Mouse (Mus musculus) thymus, adult 2 months (tissue): Measurements from ENCODE around the gene Hexdc.

Experiments
- CTCF ChIP-seq: fragments of 200-500 bp; IDR thresholded peaks from 2 replicates; pipeline ENCODE4 v1.5.1; 2012; ENCODE audit warnings: mild to moderate bottlenecking, control low read depth, low read length, moderate library complexity, borderline replicate concordance; ENCODE audit not compliant: control insufficient read depth, poor library complexity, insufficient read depth; ENCODE audit errors: extremely low read depth
- POLR2A ChIP-seq: fragments of 200-500 bp; IDR thresholded peaks from 2 replicates; pipeline ENCODE4 v1.6.1; 2012; ENCODE audit warnings: mild to moderate bottlenecking, low read length, control low read depth, moderate library complexity; ENCODE audit not compliant: control insufficient read depth, poor library complexity, insufficient read depth; ENCODE audit errors: extremely low read depth

- TF ChIP-seq CTCF (no peak), POLR2A (no peak)
Measured at GRCm38 (mm10) chr11:121203859-121204160, 423 bp upstream of the Hexdc start.
